Mouse (Mus musculus) heart, adult 2 months (tissue): Measurements from ENCODE around the gene Arhgdia.

ENCODE experiments used
- CTCF ChIP-seq: fragments of 200-600 bp; IDR thresholded peaks from 2 replicates; pipeline ENCODE4 v1.8.1; 2022; ENCODE audit warnings: antibody characterized with exemption, mild to moderate bottlenecking, moderate library complexity
- EP300 ChIP-seq: fragments of 200-500 bp; IDR thresholded peaks from 2 replicates; pipeline ENCODE4 v1.6.1; 2011; ENCODE audit warnings: low read depth, low read length, control low read depth; ENCODE audit not compliant: insufficient read depth
- POLR2A ChIP-seq: fragments of 200-500 bp; IDR thresholded peaks from 2 replicates; pipeline ENCODE4 v1.6.1; 2011; ENCODE audit warnings: mild to moderate bottlenecking, low read depth, low read length, control low read depth; ENCODE audit not compliant: insufficient read depth

DNA sequence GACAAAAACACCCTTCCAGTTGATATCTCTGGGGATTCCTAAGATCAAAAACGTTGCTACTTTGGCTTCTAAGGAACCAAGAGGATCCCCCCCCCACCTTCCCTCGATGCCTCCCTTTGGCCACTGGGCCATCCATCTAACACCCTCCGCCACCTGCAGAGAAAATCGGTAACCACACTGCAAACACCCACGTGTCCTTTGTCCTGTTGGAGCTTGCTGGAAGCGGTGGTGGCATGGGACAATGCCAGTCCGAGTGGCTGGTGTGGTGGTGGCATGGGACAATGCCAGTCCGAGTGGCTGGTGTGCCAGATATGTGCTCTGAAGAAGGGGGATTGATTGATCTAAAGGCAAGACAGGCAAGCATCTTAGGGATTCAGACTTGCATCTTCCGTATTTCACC, 49.8 kb downstream of the Arhgdia start:
- TF ChIP-seq CTCF (no peak), POLR2A (no peak), EP300 (no peak)
